Mouse (Mus musculus): ENCODE results near the gene Gfy. TPM values are rescaled to one million over a fixed set of nuclear protein-coding genes. Genes with fewer than 3 reads are reported as not detected.

Gene Gfy
- total and polyA plus RNA-seq, 2 experiments from 2014 or later = not detected

GRCm38 (mm10) chr7:45131850-45132249 lies 47.5 kb downstream of the Gfy start:
- 79% methylated on average over 11 of the region's 11 CpGs for WGBS
- no peak for TF ChIP-seq CTCF (IDR thresholded peaks at IDR 0.05; ENCODE audit: low read depth)

GRCm38 (mm10) chr7:45129776-45130512 lies 49.4 kb downstream of the Gfy start:
- peak overlapping the region; percentile 95 for H3K4me3 ChIP-seq (ENCODE audit: low read length)

More at GRCm38 (mm10) chr7:45131850-45132249, 47.5 kb downstream of the Gfy start:
- Histone ChIP-seq H3K27me3 (ENCODE audit: insufficient read depth, low read length) (no peaks in the 10 kb centered on the region), H3K4me3 (ENCODE audit: low read length) (no peak overlapping the region), H3K9ac (replicated peaks; ENCODE audit: low read length) (no peak overlapping the region), H3K4me2 (ENCODE audit: low read depth, low read length) (no peak overlapping the region), H3K4me1 (ENCODE audit: insufficient read depth, low read length) (0 out of 2 replicates have a peak, but pooled peaks cover 7% of the 10 kb centered on the region), H3K36me3 (ENCODE audit: insufficient read depth, low read length) (peaks cover 5% of the 10 kb centered on the region; the same call in 1 of the 2 replicates), H3K9me3 (ENCODE audit: low read length) (no peaks in the 10 kb centered on the region), H3K27ac (no peak overlapping the region)
- DNase-seq (ENCODE audit: low spot score) (no peak), ATAC-seq (no peak)

DNA sequence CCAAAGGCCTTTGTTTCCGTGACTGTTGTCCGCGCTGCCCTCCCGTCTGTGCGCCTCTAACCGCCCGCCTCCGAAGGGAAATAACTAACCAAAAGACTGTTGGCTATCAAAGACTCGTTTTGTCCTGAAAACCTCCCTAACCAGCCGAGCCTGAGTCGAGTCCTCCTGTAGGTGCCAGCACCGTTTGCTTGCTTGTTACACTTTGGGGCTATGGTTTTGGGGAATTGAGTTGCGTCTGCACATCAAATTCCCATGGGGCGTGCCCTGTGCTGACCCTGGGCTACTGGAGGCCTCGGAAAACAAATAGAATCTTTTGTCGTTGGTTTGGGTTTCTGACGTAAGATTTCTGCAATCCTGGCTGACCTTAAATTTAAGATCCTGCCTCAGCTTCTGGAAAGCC lies 50.1 kb downstream of the Gfy start:
- H3K4me1 ChIP-seq (ENCODE audit: insufficient read depth, low read length) = 0 out of 2 replicates have a peak, but pooled peaks cover 8% of the 10 kb centered on the region
- under 1% methylated on average over 17 of the region's 17 CpGs for WGBS
- H3K9me3 ChIP-seq (ENCODE audit: low read length) = no peaks in the 10 kb centered on the region
- no peaks in the 10 kb centered on the region for H3K27me3 ChIP-seq (ENCODE audit: insufficient read depth, low read length)
- H3K9ac ChIP-seq (replicated peaks; ENCODE audit: low read length) = peak overlapping the region; percentile 58
- no peak for TF ChIP-seq CTCF (IDR thresholded peaks at IDR 0.05; ENCODE audit: low read depth)
- peaks cover 23% of the 10 kb centered on the region for H3K36me3 ChIP-seq (ENCODE audit: insufficient read depth, low read length)
- DNase-seq (ENCODE audit: low spot score) = peak; percentile 64
- H3K4me2 ChIP-seq (ENCODE audit: low read depth, low read length) = peak overlapping the region; percentile 60
- H3K4me3 ChIP-seq (ENCODE audit: low read length) = peak overlapping the region; percentile 95
- H3K27ac ChIP-seq = peak overlapping the region; percentile 92
- ATAC-seq = no peak

More at GRCm38 (mm10) chr7:45129776-45130512, 49.4 kb downstream of the Gfy start:
- ATAC-seq (no peak), DNase-seq (ENCODE audit: low spot score) (no peak)
- TF ChIP-seq CTCF (IDR thresholded peaks at IDR 0.05; ENCODE audit: low read depth) = no peak
- H3K27me3 ChIP-seq (ENCODE audit: insufficient read depth, low read length) = no peaks in the 10 kb centered on the region
- H3K9ac ChIP-seq (replicated peaks; ENCODE audit: low read length) = peak overlapping the region; percentile 58
- peak overlapping the region; percentile 92 for H3K27ac ChIP-seq
- H3K9me3 ChIP-seq (ENCODE audit: low read length) = no peaks in the 10 kb centered on the region
- H3K36me3 ChIP-seq (ENCODE audit: insufficient read depth, low read length) = peaks cover 23% of the 10 kb centered on the region
- H3K4me2 ChIP-seq (ENCODE audit: low read depth, low read length) = peak overlapping the region; percentile 60
- 0 out of 2 replicates have a peak, but pooled peaks cover 8% of the 10 kb centered on the region for H3K4me1 ChIP-seq (ENCODE audit: insufficient read depth, low read length)
- WGBS = 57% methylated on average over 15 of the region's 15 CpGs

DNA sequence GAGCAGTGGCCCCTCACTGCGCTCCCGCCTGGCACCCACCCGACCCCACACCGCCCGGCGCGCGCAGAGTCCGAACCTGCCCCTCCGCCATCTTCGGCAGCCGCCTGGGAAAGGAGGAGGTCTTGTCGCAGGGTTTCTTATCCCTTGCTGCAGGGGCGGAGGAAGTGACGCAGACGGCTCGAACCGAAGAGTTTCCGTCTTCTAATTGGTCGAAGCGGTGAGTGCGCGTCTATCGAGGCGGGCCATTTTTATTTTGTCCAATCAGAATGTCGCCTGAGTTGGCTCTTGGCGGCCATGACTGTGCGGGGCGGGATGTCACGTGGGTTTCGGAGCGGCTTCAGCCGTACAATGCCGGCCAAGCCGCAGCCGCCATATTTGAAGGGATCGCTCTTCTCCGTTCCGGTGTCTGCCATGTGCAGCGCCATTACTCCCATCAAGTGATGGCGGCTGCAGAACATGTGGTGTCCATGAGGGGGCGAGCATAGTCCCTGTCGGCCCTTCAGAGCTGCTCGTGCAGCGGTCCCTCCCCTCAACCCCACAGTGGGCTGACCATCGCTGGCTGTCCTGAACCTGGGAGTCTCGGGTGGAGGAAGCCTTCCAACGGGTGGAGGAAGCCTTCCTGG lies 50.6 kb downstream of the Gfy start, which contains the start of gene Rpl13a:
TSS of gene Rpl13a (minus strand) at position 138 of the 623 bp plus-strand sequence.
- H3K36me3 ChIP-seq (ENCODE audit: insufficient read depth, low read length) = peaks cover 23% of the 10 kb centered on the region
- peak; percentile 95 for ATAC-seq

GRCm38 (mm10) chr7:45127700-45128224 lies 51.6 kb downstream of the Gfy start:
- Histone ChIP-seq H3K4me1 (ENCODE audit: insufficient read depth, low read length) (peaks cover 13% of the 10 kb centered on the region), H3K9ac (replicated peaks; ENCODE audit: low read length) (peak overlapping the region; percentile 99), H3K9me3 (ENCODE audit: low read length) (no peaks in the 10 kb centered on the region), H3K27ac (peak overlapping the region; percentile 91), H3K36me3 (ENCODE audit: insufficient read depth, low read length) (peaks cover 28% of the 10 kb centered on the region), H3K4me2 (ENCODE audit: low read depth, low read length) (peak overlapping the region; percentile 93), H3K4me3 (ENCODE audit: low read length) (peak overlapping the region; percentile 95), H3K27me3 (ENCODE audit: insufficient read depth, low read length) (no peaks in the 10 kb centered on the region)
- no peak for DNase-seq (ENCODE audit: low spot score)
- TF ChIP-seq CTCF (IDR thresholded peaks at IDR 0.05; ENCODE audit: low read depth) = no peak
- ATAC-seq = no peak
- WGBS = under 1% methylated on average over 6 of the region's 6 CpGs

More for the DNA sequence above, 50.6 kb downstream of the Gfy start, which contains the start of gene Rpl13a:
- Histone ChIP-seq H3K4me2 (ENCODE audit: low read depth, low read length) (peak within 1 kb of the TSS; percentile 93), H3K9ac (replicated peaks; ENCODE audit: low read length) (peak within 1 kb of the TSS; percentile 99), H3K4me1 (ENCODE audit: insufficient read depth, low read length) (0 out of 2 replicates have a peak, but pooled peaks cover 8% of the 10 kb centered on the region), H3K27ac (peak within 1 kb of the TSS; percentile 92), H3K27me3 (ENCODE audit: insufficient read depth, low read length) (no peaks in the 10 kb centered on the region), H3K9me3 (ENCODE audit: low read length) (no peaks in the 10 kb centered on the region), H3K4me3 (ENCODE audit: low read length) (peak within 1 kb of the TSS; percentile 95)
- DNase-seq (ENCODE audit: low spot score) = peak; percentile 100
- TF ChIP-seq CTCF (IDR thresholded peaks at IDR 0.05; ENCODE audit: low read depth) = peak; percentile 90
- 1% methylated on average over 48 of the region's 48 CpGs for WGBS

DNA sequence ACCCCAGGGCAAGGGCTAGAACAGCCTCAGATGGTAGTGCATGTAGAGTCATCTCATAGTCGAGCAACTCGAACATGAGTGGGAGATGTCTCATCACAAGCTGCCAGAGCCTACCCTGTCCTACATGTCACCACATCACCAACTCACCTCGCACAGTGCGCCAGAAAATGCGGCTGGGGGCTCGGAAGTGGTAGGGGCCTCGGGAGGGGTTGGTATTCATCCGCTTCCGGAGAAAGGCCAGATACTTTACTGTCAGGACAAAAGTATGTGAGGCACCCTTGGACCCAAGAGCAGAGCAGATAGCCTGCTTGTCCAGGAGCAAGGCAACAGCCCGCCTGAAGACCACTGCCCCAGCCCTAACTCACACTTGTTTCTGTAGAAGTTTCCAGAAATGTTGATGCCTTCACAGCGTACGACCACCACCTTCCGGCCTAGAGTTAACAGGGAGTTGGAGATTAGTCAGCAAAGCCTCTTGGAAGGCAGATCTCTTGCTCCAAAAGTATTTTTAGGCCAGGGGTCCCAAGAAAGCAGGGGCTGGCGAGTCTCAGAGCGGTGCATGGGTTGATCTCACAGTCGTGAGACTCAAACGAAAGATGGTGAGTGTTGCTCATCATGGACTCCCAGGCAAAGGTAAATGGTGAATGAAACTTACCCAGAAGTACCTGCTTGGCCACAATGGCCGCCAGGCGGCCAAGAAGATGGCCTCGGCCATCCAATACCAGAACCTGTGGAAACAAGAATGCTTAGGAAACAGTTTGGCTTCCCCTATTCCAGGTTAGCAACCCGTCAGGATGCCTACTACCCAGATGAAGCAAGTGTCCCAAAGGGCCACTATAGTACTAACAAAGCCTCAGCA lies 52.3 kb downstream of the Gfy start:
- WGBS = 49% methylated on average over 21 of the region's 21 CpGs
- H3K27me3 ChIP-seq (ENCODE audit: insufficient read depth, low read length) = no peaks in the 10 kb centered on the region
- peak; percentile 46 for TF ChIP-seq CTCF (IDR thresholded peaks at IDR 0.05; ENCODE audit: low read depth)
- H3K4me1 ChIP-seq (ENCODE audit: insufficient read depth, low read length) = peaks cover 14% of the 10 kb centered on the region
- DNase-seq (ENCODE audit: low spot score) (no peak), ATAC-seq (no peak)
- peak overlapping the region; percentile 93 for H3K4me2 ChIP-seq (ENCODE audit: low read depth, low read length)
- peak overlapping the region; percentile 99 for H3K9ac ChIP-seq (replicated peaks; ENCODE audit: low read length)
- H3K4me3 ChIP-seq (ENCODE audit: low read length) = peak overlapping the region; percentile 95
- H3K9me3 ChIP-seq (ENCODE audit: low read length) = no peaks in the 10 kb centered on the region
- peaks cover 35% of the 10 kb centered on the region for H3K36me3 ChIP-seq (ENCODE audit: insufficient read depth, low read length)
- H3K27ac ChIP-seq = peak overlapping the region; percentile 91; the same call in 1 of the 2 replicates

Small RNAs within 50 kb of the gene (microRNA-seq; reads per million reads assigned to microRNA genes)
- gene Mir5121 (10.9 to 14.3 reads per million in 2 experiments), gene Mir7055 (0 reads per million in 2 experiments)

Other genes with a start within 250 kb of the Gfy start
Only the 30 nearest of the 34 such genes appear.
- 99.4 and 105 TPM in 2 replicates for gene Cpt1c, start 204.7 kb downstream of the Gfy start, total RNA-seq (2014; rRNA removed)
- 48.7 and 50.7 TPM in 2 replicates for gene Cpt1c, start 204.7 kb downstream of the Gfy start, polyA plus RNA-seq (2015; fragmentation: Nextera tagmentation; extraction: Ambion mirVana)
- gene Prmt1, start 193.0 kb downstream of the Gfy start, total RNA-seq (2014; rRNA removed) = 215 and 251 TPM in 2 replicates
- gene Prmt1, start 193.0 kb downstream of the Gfy start, polyA plus RNA-seq (2015; fragmentation: Nextera tagmentation; extraction: Ambion mirVana) = 470 and 531 TPM in 2 replicates
- gene Irf3, start 181.9 kb downstream of the Gfy start, total RNA-seq (2014; rRNA removed) = 42.2 and 48.6 TPM in 2 replicates
- 31.5 and 33.7 TPM in 2 replicates for gene Irf3, start 181.9 kb downstream of the Gfy start, polyA plus RNA-seq (2015; fragmentation: Nextera tagmentation; extraction: Ambion mirVana)
- gene Bcl2l12, start 180.9 kb downstream of the Gfy start, total RNA-seq (2014; rRNA removed) = 7.2 and 15.0 TPM in 2 replicates
- gene Bcl2l12, start 180.9 kb downstream of the Gfy start, polyA plus RNA-seq (2015; fragmentation: Nextera tagmentation; extraction: Ambion mirVana) = 13.0 and 13.6 TPM in 2 replicates
- gene Scaf1, start 163.2 kb downstream of the Gfy start, total RNA-seq (2014; rRNA removed) = 76.7 and 77.7 TPM in 2 replicates
- 40.7 and 45.6 TPM in 2 replicates for gene Scaf1, start 163.2 kb downstream of the Gfy start, polyA plus RNA-seq (2015; fragmentation: Nextera tagmentation; extraction: Ambion mirVana)
- 8.4 and 18.6 TPM in 2 replicates for gene Rras, start 161.6 kb downstream of the Gfy start, total RNA-seq (2014; rRNA removed)
- 15.8 and 16.9 TPM in 2 replicates for gene Rras, start 161.6 kb downstream of the Gfy start, polyA plus RNA-seq (2015; fragmentation: Nextera tagmentation; extraction: Ambion mirVana)
- gene Prr12, start 126.7 kb downstream of the Gfy start, total RNA-seq (2014; rRNA removed) = 14.0 and 18.1 TPM in 2 replicates
- 7.5 and 9.2 TPM in 2 replicates for gene Prr12, start 126.7 kb downstream of the Gfy start, polyA plus RNA-seq (2015; fragmentation: Nextera tagmentation; extraction: Ambion mirVana)
- gene Nosip, start 117.1 kb downstream of the Gfy start, total RNA-seq (2014; rRNA removed) = 72.9 and 83.1 TPM in 2 replicates
- 64.5 and 67.4 TPM in 2 replicates for gene Nosip, start 117.1 kb downstream of the Gfy start, polyA plus RNA-seq (2015; fragmentation: Nextera tagmentation; extraction: Ambion mirVana)
- 10.5 and 12.4 TPM in 2 replicates for gene Prrg2, start 116.9 kb downstream of the Gfy start, total RNA-seq (2014; rRNA removed)
- 15.3 and 17.2 TPM in 2 replicates for gene Prrg2, start 116.9 kb downstream of the Gfy start, polyA plus RNA-seq (2015; fragmentation: Nextera tagmentation; extraction: Ambion mirVana)
- 42.9 and 45.1 TPM in 2 replicates for gene Rcn3, start 87.3 kb downstream of the Gfy start, total RNA-seq (2014; rRNA removed)
- gene Rcn3, start 87.3 kb downstream of the Gfy start, polyA plus RNA-seq (2015; fragmentation: Nextera tagmentation; extraction: Ambion mirVana) = 39.3 and 42.0 TPM in 2 replicates
- 32.9 and 43.6 TPM in 2 replicates for gene Fcgrt, start 75.7 kb downstream of the Gfy start, total RNA-seq (2014; rRNA removed)
- 43.8 and 45.9 TPM in 2 replicates for gene Fcgrt, start 75.7 kb downstream of the Gfy start, polyA plus RNA-seq (2015; fragmentation: Nextera tagmentation; extraction: Ambion mirVana)
- 743 and 824 TPM in 2 replicates for gene Rps11, start 55.1 kb downstream of the Gfy start, total RNA-seq (2014; rRNA removed)
- gene Rps11, start 55.1 kb downstream of the Gfy start, polyA plus RNA-seq (2015; fragmentation: Nextera tagmentation; extraction: Ambion mirVana) = 768 and 794 TPM in 2 replicates
- 1,377 and 1,807 TPM in 2 replicates for gene Rpl13a, start 50.8 kb downstream of the Gfy start, total RNA-seq (2014; rRNA removed)
- 800 and 828 TPM in 2 replicates for gene Rpl13a, start 50.8 kb downstream of the Gfy start, polyA plus RNA-seq (2015; fragmentation: Nextera tagmentation; extraction: Ambion mirVana)
- gene Gm45713, start 43.3 kb downstream of the Gfy start, total RNA-seq (2014; rRNA removed) = not detected in 2 replicates
- gene Gm45713, start 43.3 kb downstream of the Gfy start, polyA plus RNA-seq (2015; fragmentation: Nextera tagmentation; extraction: Ambion mirVana) = 0.15 TPM in 1 of 2 replicates, not detected in the other
- 5.8 and 8.0 TPM in 2 replicates for gene Flt3l, start 43.1 kb downstream of the Gfy start, total RNA-seq (2014; rRNA removed)
- 2.1 and 3.0 TPM in 2 replicates for gene Flt3l, start 43.1 kb downstream of the Gfy start, polyA plus RNA-seq (2015; fragmentation: Nextera tagmentation; extraction: Ambion mirVana)
- 119 and 124 TPM in 2 replicates for gene Pih1d1, start 25.3 kb downstream of the Gfy start, total RNA-seq (2014; rRNA removed)
- 79.3 and 80.5 TPM in 2 replicates for gene Pih1d1, start 25.3 kb downstream of the Gfy start, polyA plus RNA-seq (2015; fragmentation: Nextera tagmentation; extraction: Ambion mirVana)
- 30.5 and 30.9 TPM in 2 replicates for gene Aldh16a1, start 25.0 kb downstream of the Gfy start, total RNA-seq (2014; rRNA removed)
- 19.0 and 20.6 TPM in 2 replicates for gene Aldh16a1, start 25.0 kb downstream of the Gfy start, polyA plus RNA-seq (2015; fragmentation: Nextera tagmentation; extraction: Ambion mirVana)
- 9.8 and 13.5 TPM in 2 replicates for gene Slc17a7, start 15.6 kb downstream of the Gfy start, total RNA-seq (2014; rRNA removed)
- 4.2 and 4.6 TPM in 2 replicates for gene Slc17a7, start 15.6 kb downstream of the Gfy start, polyA plus RNA-seq (2015; fragmentation: Nextera tagmentation; extraction: Ambion mirVana)
- gene Pth2, start 1.4 kb upstream of the Gfy start, total RNA-seq (2014; rRNA removed) = not detected in 2 replicates
- 1.1 and 2.1 TPM in 2 replicates for gene Pth2, start 1.4 kb upstream of the Gfy start, polyA plus RNA-seq (2015; fragmentation: Nextera tagmentation; extraction: Ambion mirVana)
- gene Ccdc155, start 25.3 kb upstream of the Gfy start, total RNA-seq (2014; rRNA removed) = 0.10 TPM in 1 of 2 replicates, not detected in the other
- 0.46 and 0.55 TPM in 2 replicates for gene Ccdc155, start 25.3 kb upstream of the Gfy start, polyA plus RNA-seq (2015; fragmentation: Nextera tagmentation; extraction: Ambion mirVana)
- gene Dkkl1, start 32.6 kb upstream of the Gfy start, total RNA-seq (2014; rRNA removed) = 15.7 and 18.3 TPM in 2 replicates
- 24.0 and 25.4 TPM in 2 replicates for gene Dkkl1, start 32.6 kb upstream of the Gfy start, polyA plus RNA-seq (2015; fragmentation: Nextera tagmentation; extraction: Ambion mirVana)
- 58.0 and 73.6 TPM in 2 replicates for gene Tead2, start 36.2 kb upstream of the Gfy start, total RNA-seq (2014; rRNA removed)
- gene Tead2, start 36.2 kb upstream of the Gfy start, polyA plus RNA-seq (2015; fragmentation: Nextera tagmentation; extraction: Ambion mirVana) = 36.0 and 37.3 TPM in 2 replicates
- gene Cd37, start 59.5 kb upstream of the Gfy start, total RNA-seq (2014; rRNA removed) = 0.40 and 1.0 TPM in 2 replicates
- gene Cd37, start 59.5 kb upstream of the Gfy start, polyA plus RNA-seq (2015; fragmentation: Nextera tagmentation; extraction: Ambion mirVana) = 2.2 and 2.4 TPM in 2 replicates
- gene Slc6a16, start 61.5 kb upstream of the Gfy start, total RNA-seq (2014; rRNA removed) = 1.3 and 1.8 TPM in 2 replicates
- gene Slc6a16, start 61.5 kb upstream of the Gfy start, polyA plus RNA-seq (2015; fragmentation: Nextera tagmentation; extraction: Ambion mirVana) = 2.0 and 2.1 TPM in 2 replicates
- not detected in 2 replicates for gene Slc6a21, start 97.9 kb upstream of the Gfy start, total RNA-seq (2014; rRNA removed)
- not detected in 2 replicates for gene Slc6a21, start 97.9 kb upstream of the Gfy start, polyA plus RNA-seq (2015; fragmentation: Nextera tagmentation; extraction: Ambion mirVana)
- gene Trpm4, start 154.2 kb upstream of the Gfy start, total RNA-seq (2014; rRNA removed) = 29.5 and 35.7 TPM in 2 replicates
- gene Trpm4, start 154.2 kb upstream of the Gfy start, polyA plus RNA-seq (2015; fragmentation: Nextera tagmentation; extraction: Ambion mirVana) = 11.2 and 13.0 TPM in 2 replicates
- gene Hrc, start 155.7 kb upstream of the Gfy start, total RNA-seq (2014; rRNA removed) = 0.26 and 0.72 TPM in 2 replicates
- gene Hrc, start 155.7 kb upstream of the Gfy start, polyA plus RNA-seq (2015; fragmentation: Nextera tagmentation; extraction: Ambion mirVana) = 0.16 and 0.34 TPM in 2 replicates
- gene Ppfia3, start 187.4 kb upstream of the Gfy start, total RNA-seq (2014; rRNA removed) = 91.9 and 107 TPM in 2 replicates
- 25.5 and 26.7 TPM in 2 replicates for gene Ppfia3, start 187.4 kb upstream of the Gfy start, polyA plus RNA-seq (2015; fragmentation: Nextera tagmentation; extraction: Ambion mirVana)
- 87.4 and 94.2 TPM in 2 replicates for gene Lin7b, start 191.0 kb upstream of the Gfy start, total RNA-seq (2014; rRNA removed)
- 69.3 and 76.1 TPM in 2 replicates for gene Lin7b, start 191.0 kb upstream of the Gfy start, polyA plus RNA-seq (2015; fragmentation: Nextera tagmentation; extraction: Ambion mirVana)
- gene Snrnp70, start 216.2 kb upstream of the Gfy start, total RNA-seq (2014; rRNA removed) = 228 and 240 TPM in 2 replicates
- 143 and 145 TPM in 2 replicates for gene Snrnp70, start 216.2 kb upstream of the Gfy start, polyA plus RNA-seq (2015; fragmentation: Nextera tagmentation; extraction: Ambion mirVana)